ENCODE assay signal across 8 mouse cellular contexts in the genomic region with DNA sequence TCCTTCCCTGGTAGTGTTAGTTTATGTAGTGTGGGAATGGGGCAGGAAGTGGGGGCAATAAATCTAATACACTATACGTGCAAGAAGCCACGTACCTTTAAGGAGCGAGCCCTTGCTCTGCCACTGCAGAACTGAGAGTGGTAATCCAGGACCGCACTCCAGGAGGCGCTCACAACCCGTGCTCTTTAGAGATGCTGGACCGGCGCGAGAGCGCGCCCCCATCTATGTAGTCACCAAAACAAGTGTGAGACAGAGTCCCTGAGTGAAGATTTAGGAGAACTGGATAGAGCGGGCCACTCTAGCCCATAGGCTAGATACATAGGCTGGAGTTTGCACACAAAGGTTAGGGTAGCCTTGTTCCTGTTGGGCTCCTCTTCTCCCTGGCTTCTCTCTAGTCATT. TPM values are rescaled to one million over a fixed set of nuclear protein-coding genes. Genes with fewer than 3 reads are reported as not detected.
DNase-seq lines count a peak whose midpoint lies in the region; ATAC-seq lines count a peak whose summit lies in the region.

No protein-coding gene starts in this region.

- no peaks in the 10 kb centered on the region for H3K27me3 ChIP-seq in midbrain, embryonic 10.5 days (ENCODE audit: low read depth, poor library complexity, severe bottlenecking)
- no peaks in the 10 kb centered on the region for H3K27me3 ChIP-seq in midbrain, embryonic 15.5 days (replicated peaks)
- H3K27me3 ChIP-seq in kidney, embryonic 14.5 days (ENCODE audit: control insufficient read depth, insufficient read depth, low read length) = no peaks in the 10 kb centered on the region
- H3K27me3 ChIP-seq in neural tube, embryonic 11.5 days (ENCODE audit: control insufficient read depth, insufficient read depth, low read length) = no peaks in the 10 kb centered on the region
- H3K27me3 ChIP-seq in stomach, embryonic 16.5 days (ENCODE audit: control insufficient read depth, insufficient read depth, low read length) = no peaks in the 10 kb centered on the region

- WGBS in midbrain, embryonic 10.5 days = 11% methylated on average over 12 of the region's 12 CpGs
- 9% methylated on average over 12 of the region's 12 CpGs for WGBS in midbrain, embryonic 15.5 days
- WGBS in kidney, embryonic 14.5 days = 3% methylated on average over 12 of the region's 12 CpGs
- 6% methylated on average over 12 of the region's 12 CpGs for WGBS in neural tube, embryonic 11.5 days
- WGBS in stomach, embryonic 16.5 days = 4% methylated on average over 12 of the region's 12 CpGs

- H3K27ac ChIP-seq in midbrain, embryonic 10.5 days (replicated peaks) = no peak overlapping the region
- no peak overlapping the region for H3K27ac ChIP-seq in midbrain, embryonic 15.5 days
- H3K27ac ChIP-seq in kidney, embryonic 14.5 days (ENCODE audit: low read depth, low read length) = no peak overlapping the region
- H3K27ac ChIP-seq in neural tube, embryonic 11.5 days (ENCODE audit: low read depth, low read length) = no peak overlapping the region
- H3K27ac ChIP-seq in stomach, embryonic 16.5 days (ENCODE audit: low read length) = no peak overlapping the region

- ATAC-seq in midbrain, embryonic 15.5 days (replicated peaks) = no peak
- peak; percentile 76 for ATAC-seq in common myeloid progenitor, adult 5-6 weeks (replicated peaks; ENCODE audit: low read depth, poor library complexity, severe bottlenecking)
- ATAC-seq in kidney, embryonic 14.5 days (ENCODE audit: low FRiP score, low TSS enrichment) = peak; percentile 48
- peak; percentile 14; the same call in 1 of the 2 replicates for ATAC-seq in neural tube, embryonic 11.5 days (ENCODE audit: insufficient read depth, low FRiP score, low TSS enrichment)
- ATAC-seq in stomach, embryonic 16.5 days (ENCODE audit: insufficient read depth, low FRiP score) = peak; percentile 53; the same call in 1 of the 2 replicates

- H3K9me3 ChIP-seq in midbrain, embryonic 10.5 days (replicated peaks) = no peaks in the 10 kb centered on the region
- H3K9me3 ChIP-seq in midbrain, embryonic 15.5 days = no peaks in the 10 kb centered on the region
- H3K9me3 ChIP-seq in kidney, embryonic 14.5 days (ENCODE audit: control insufficient read depth, low read length) = no peaks in the 10 kb centered on the region
- no peaks in the 10 kb centered on the region for H3K9me3 ChIP-seq in neural tube, embryonic 11.5 days (ENCODE audit: control insufficient read depth, low read length)
- no peaks in the 10 kb centered on the region for H3K9me3 ChIP-seq in stomach, embryonic 16.5 days (replicated peaks; ENCODE audit: control insufficient read depth, low read length)

- DNase-seq in midbrain, embryonic 10.5 days (ENCODE audit: low spot score) = peak; percentile 80
- peak; percentile 61 to 84 for DNase-seq in gastrocnemius, postnatal 4 days (ENCODE audit: low spot score in 2 of 2)
- peak; percentile 79 for DNase-seq in liver
- DNase-seq in neural tube, embryonic 11.5 days (ENCODE audit: low spot score) = peak; percentile 80

- H3K4me2 ChIP-seq in midbrain, embryonic 15.5 days = no peak overlapping the region
- H3K4me2 ChIP-seq in kidney, embryonic 14.5 days (replicated peaks; ENCODE audit: low read depth, low read length) = no peak overlapping the region
- no peak overlapping the region for H3K4me2 ChIP-seq in neural tube, embryonic 11.5 days (ENCODE audit: low read depth)
- H3K4me2 ChIP-seq in stomach, embryonic 16.5 days (ENCODE audit: low read depth, low read length) = no peak overlapping the region; the same call in 1 of the 2 replicates

- peaks cover 23% of the 10 kb centered on the region for H3K4me1 ChIP-seq in midbrain, embryonic 10.5 days
- H3K4me1 ChIP-seq in midbrain, embryonic 15.5 days = peaks cover 22% of the 10 kb centered on the region
- peaks cover 7% of the 10 kb centered on the region; the same call in 1 of the 2 replicates for H3K4me1 ChIP-seq in kidney, embryonic 14.5 days (ENCODE audit: control insufficient read depth, insufficient read depth, low read length)
- H3K4me1 ChIP-seq in neural tube, embryonic 11.5 days (ENCODE audit: control insufficient read depth, insufficient read depth, low read length) = peaks cover 5% of the 10 kb centered on the region
- 0 out of 2 replicates have a peak, but pooled peaks cover 4% of the 10 kb centered on the region for H3K4me1 ChIP-seq in stomach, embryonic 16.5 days (ENCODE audit: control insufficient read depth, insufficient read depth, low read length)

- H3K4me3 ChIP-seq in midbrain, embryonic 10.5 days = no peak overlapping the region
- H3K4me3 ChIP-seq in midbrain, embryonic 15.5 days = no peak overlapping the region
- no peak overlapping the region for H3K4me3 ChIP-seq in kidney, embryonic 14.5 days (ENCODE audit: low read length)
- no peak overlapping the region for H3K4me3 ChIP-seq in neural tube, embryonic 11.5 days (ENCODE audit: low read depth, low read length)
- H3K4me3 ChIP-seq in stomach, embryonic 16.5 days (replicated peaks; ENCODE audit: low read length) = no peak overlapping the region

- peaks cover 8% of the 10 kb centered on the region for H3K36me3 ChIP-seq in midbrain, embryonic 10.5 days
- H3K36me3 ChIP-seq in midbrain, embryonic 15.5 days (replicated peaks) = 0 out of 2 replicates have a peak, but pooled peaks cover 2% of the 10 kb centered on the region
- H3K36me3 ChIP-seq in kidney, embryonic 14.5 days (ENCODE audit: control insufficient read depth, insufficient read depth, low read length) = no peaks in the 10 kb centered on the region
- no peaks in the 10 kb centered on the region; the same call in 1 of the 2 replicates for H3K36me3 ChIP-seq in neural tube, embryonic 11.5 days (ENCODE audit: control insufficient read depth, insufficient read depth, low read length)
- H3K36me3 ChIP-seq in stomach, embryonic 16.5 days (ENCODE audit: control insufficient read depth, insufficient read depth, low read length) = no peaks in the 10 kb centered on the region

- H3K9ac ChIP-seq in midbrain, embryonic 15.5 days = no peak overlapping the region
- no peak overlapping the region for H3K9ac ChIP-seq in kidney, embryonic 14.5 days (ENCODE audit: low read depth, low read length)
- no peak overlapping the region for H3K9ac ChIP-seq in neural tube, embryonic 11.5 days (ENCODE audit: low read length)
- no peak overlapping the region for H3K9ac ChIP-seq in stomach, embryonic 16.5 days (ENCODE audit: low read length)

RNA-seq across cellular contexts. Expression of gene Flywch1, which starts 2.7 kb away (rescaled TPM):
- 187 and 202 TPM in 2 replicates for polyA plus RNA-seq in midbrain, embryonic 10.5 days (2016; fragmentation: Nextera tagmentation; extraction: Ambion mirVana)
- polyA plus RNA-seq in midbrain, embryonic 15.5 days (2015; fragmentation: Nextera tagmentation; extraction: Ambion mirVana) = 242 and 257 TPM in 2 replicates
- 33.8 and 34.0 TPM in 2 replicates for total RNA-seq in common myeloid progenitor, adult 5-6 weeks (2017)
- total RNA-seq in gastrocnemius, postnatal 4 days (2021) = 10 to 100 TPM; 44.5 to 49.2 TPM
- 73.0 and 91.7 TPM in 2 replicates for polyA plus RNA-seq in kidney, embryonic 14.5 days (2014; fragmentation: Nextera tagmentation; extraction: Ambion mirVana)
- 173 and 197 TPM in 2 replicates for polyA plus RNA-seq in neural tube, embryonic 11.5 days (2014; fragmentation: Nextera tagmentation; extraction: Ambion mirVana)
- polyA plus RNA-seq in stomach, embryonic 16.5 days (2015; fragmentation: Nextera tagmentation; extraction: Ambion mirVana) = 43.3 and 47.0 TPM in 2 replicates

RNA-seq across cellular contexts. Expression of gene Flywch2, which starts 11.8 kb away (rescaled TPM):
- 19.5 and 23.4 TPM in 2 replicates for polyA plus RNA-seq in midbrain, embryonic 10.5 days (2016; fragmentation: Nextera tagmentation; extraction: Ambion mirVana)
- polyA plus RNA-seq in midbrain, embryonic 15.5 days (2015; fragmentation: Nextera tagmentation; extraction: Ambion mirVana) = 90.1 and 90.2 TPM in 2 replicates
- total RNA-seq in common myeloid progenitor, adult 5-6 weeks (2017) = 0.46 and 4.6 TPM in 2 replicates
- total RNA-seq in gastrocnemius, postnatal 4 days (2021) = 1 to 10 TPM; 5.6 to 6.0 TPM
- polyA plus RNA-seq in kidney, embryonic 14.5 days (2014; fragmentation: Nextera tagmentation; extraction: Ambion mirVana) = 40.7 and 43.7 TPM in 2 replicates
- 29.1 and 32.6 TPM in 2 replicates for polyA plus RNA-seq in neural tube, embryonic 11.5 days (2014; fragmentation: Nextera tagmentation; extraction: Ambion mirVana)
- polyA plus RNA-seq in stomach, embryonic 16.5 days (2015; fragmentation: Nextera tagmentation; extraction: Ambion mirVana) = 19.4 and 19.8 TPM in 2 replicates

RNA-seq across cellular contexts. Expression of gene Srrm2, which starts 16.2 kb away (rescaled TPM):
- 509 and 515 TPM in 2 replicates for polyA plus RNA-seq in midbrain, embryonic 10.5 days (2016; fragmentation: Nextera tagmentation; extraction: Ambion mirVana)
- 552 and 579 TPM in 2 replicates for polyA plus RNA-seq in midbrain, embryonic 15.5 days (2015; fragmentation: Nextera tagmentation; extraction: Ambion mirVana)
- total RNA-seq in common myeloid progenitor, adult 5-6 weeks (2017) = 234 and 239 TPM in 2 replicates
- total RNA-seq in gastrocnemius, postnatal 4 days (2021) = 100 to 1,000 TPM; 293 to 304 TPM
- polyA plus RNA-seq in kidney, embryonic 14.5 days (2014; fragmentation: Nextera tagmentation; extraction: Ambion mirVana) = 560 and 567 TPM in 2 replicates
- polyA plus RNA-seq in neural tube, embryonic 11.5 days (2014; fragmentation: Nextera tagmentation; extraction: Ambion mirVana) = 399 and 408 TPM in 2 replicates
- polyA plus RNA-seq in stomach, embryonic 16.5 days (2015; fragmentation: Nextera tagmentation; extraction: Ambion mirVana) = 334 and 350 TPM in 2 replicates

RNA-seq across cellular contexts. Expression of gene Kremen2, which starts 28.5 kb away (rescaled TPM):
- polyA plus RNA-seq in midbrain, embryonic 10.5 days (2016; fragmentation: Nextera tagmentation; extraction: Ambion mirVana) = 1.7 and 2.3 TPM in 2 replicates
- polyA plus RNA-seq in midbrain, embryonic 15.5 days (2015; fragmentation: Nextera tagmentation; extraction: Ambion mirVana) = 1.4 and 1.5 TPM in 2 replicates
- not detected in 2 replicates for total RNA-seq in common myeloid progenitor, adult 5-6 weeks (2017)
- under 1 TPM; 0.13 to 0.20 TPM for total RNA-seq in gastrocnemius, postnatal 4 days (2021)
- polyA plus RNA-seq in kidney, embryonic 14.5 days (2014; fragmentation: Nextera tagmentation; extraction: Ambion mirVana) = 2.1 and 2.9 TPM in 2 replicates
- 6.8 and 7.8 TPM in 2 replicates for polyA plus RNA-seq in neural tube, embryonic 11.5 days (2014; fragmentation: Nextera tagmentation; extraction: Ambion mirVana)
- 0.45 and 0.67 TPM in 2 replicates for polyA plus RNA-seq in stomach, embryonic 16.5 days (2015; fragmentation: Nextera tagmentation; extraction: Ambion mirVana)

RNA-seq across cellular contexts. Expression of gene Paqr4, which starts 33.4 kb away (rescaled TPM):
- 27.6 and 36.2 TPM in 2 replicates for polyA plus RNA-seq in midbrain, embryonic 10.5 days (2016; fragmentation: Nextera tagmentation; extraction: Ambion mirVana)
- polyA plus RNA-seq in midbrain, embryonic 15.5 days (2015; fragmentation: Nextera tagmentation; extraction: Ambion mirVana) = 70.9 and 72.6 TPM in 2 replicates
- 4.4 and 5.3 TPM in 2 replicates for total RNA-seq in common myeloid progenitor, adult 5-6 weeks (2017)
- total RNA-seq in gastrocnemius, postnatal 4 days (2021) = 10 to 100 TPM; 12.5 to 13.4 TPM
- 14.7 and 17.6 TPM in 2 replicates for polyA plus RNA-seq in kidney, embryonic 14.5 days (2014; fragmentation: Nextera tagmentation; extraction: Ambion mirVana)
- polyA plus RNA-seq in neural tube, embryonic 11.5 days (2014; fragmentation: Nextera tagmentation; extraction: Ambion mirVana) = 31.4 and 37.1 TPM in 2 replicates
- polyA plus RNA-seq in stomach, embryonic 16.5 days (2015; fragmentation: Nextera tagmentation; extraction: Ambion mirVana) = 25.4 and 28.4 TPM in 2 replicates
